Mouse (Mus musculus): Measurements from ENCODE around the gene Lyzl4. TPM values are rescaled to one million over a fixed set of nuclear protein-coding genes. Genes with fewer than 3 reads are reported as not detected.

The Lyzl4 gene
- polyA plus RNA-seq, 1 experiment = 145 TPM

- no peaks in the 10 kb centered on the region for H3K27me3 ChIP-seq (ENCODE audit: control insufficient read depth, insufficient read depth, low read length)
- no peak overlapping the region for H3K27ac ChIP-seq (ENCODE audit: control insufficient read depth, insufficient read depth, low read depth, low read length)
- no peak for TF ChIP-seq POLR2A (IDR thresholded peaks at IDR 0.05; ENCODE audit: control insufficient read depth, low read depth, low read length)
- no peak for TF ChIP-seq CTCF (IDR thresholded peaks at IDR 0.05; ENCODE audit: control insufficient read depth, insufficient read depth, insufficient replicate concordance, low read depth, low read length)
- H3K4me1 ChIP-seq (ENCODE audit: control insufficient read depth, insufficient read depth, low read length) = no peaks in the 10 kb centered on the region; the same call in 1 of the 2 replicates
- no peak overlapping the region for H3K4me3 ChIP-seq (ENCODE audit: control insufficient read depth, low read depth, low read length)
- H3K36me3 ChIP-seq (ENCODE audit: control insufficient read depth, insufficient read depth, low read length) = no peaks in the 10 kb centered on the region
Observed at GRCm38 (mm10) chr9:121555395-121556000, 86.4 kb downstream of the Lyzl4 start.

GRCm38 (mm10) chr9:121553643-121554042 is 88.3 kb downstream of the Lyzl4 start:
- Histone ChIP-seq H3K4me3 (ENCODE audit: control insufficient read depth, low read depth, low read length) (no peak overlapping the region), H3K27ac (ENCODE audit: control insufficient read depth, insufficient read depth, low read depth, low read length) (no peak overlapping the region), H3K36me3 (ENCODE audit: control insufficient read depth, insufficient read depth, low read length) (no peaks in the 10 kb centered on the region), H3K4me1 (ENCODE audit: control insufficient read depth, insufficient read depth, low read length) (no peaks in the 10 kb centered on the region), H3K27me3 (ENCODE audit: control insufficient read depth, insufficient read depth, low read length) (no peaks in the 10 kb centered on the region)
- TF ChIP-seq CTCF (IDR thresholded peaks at IDR 0.05; ENCODE audit: control insufficient read depth, insufficient read depth, insufficient replicate concordance, low read depth, low read length) = no peak
- TF ChIP-seq POLR2A (IDR thresholded peaks at IDR 0.05; ENCODE audit: control insufficient read depth, low read depth, low read length) = no peak

GRCm38 (mm10) chr9:121550327-121550771 is 91.5 kb downstream of the Lyzl4 start:
- no peak for TF ChIP-seq CTCF (IDR thresholded peaks at IDR 0.05; ENCODE audit: control insufficient read depth, insufficient read depth, insufficient replicate concordance, low read depth, low read length)
- TF ChIP-seq POLR2A (IDR thresholded peaks at IDR 0.05; ENCODE audit: control insufficient read depth, low read depth, low read length) = no peak
- H3K36me3 ChIP-seq (ENCODE audit: control insufficient read depth, insufficient read depth, low read length) = no peaks in the 10 kb centered on the region
- no peak overlapping the region for H3K4me3 ChIP-seq (ENCODE audit: control insufficient read depth, low read depth, low read length)
- H3K4me1 ChIP-seq (ENCODE audit: control insufficient read depth, insufficient read depth, low read length) = no peaks in the 10 kb centered on the region
- no peak overlapping the region for H3K27ac ChIP-seq (ENCODE audit: control insufficient read depth, insufficient read depth, low read depth, low read length)
- H3K27me3 ChIP-seq (ENCODE audit: control insufficient read depth, insufficient read depth, low read length) = no peaks in the 10 kb centered on the region

GRCm38 (mm10) chr9:121549444-121549843 is 92.5 kb downstream of the Lyzl4 start:
- Histone ChIP-seq H3K27me3 (ENCODE audit: control insufficient read depth, insufficient read depth, low read length) (no peaks in the 10 kb centered on the region), H3K4me1 (ENCODE audit: control insufficient read depth, insufficient read depth, low read length) (no peaks in the 10 kb centered on the region), H3K36me3 (ENCODE audit: control insufficient read depth, insufficient read depth, low read length) (no peaks in the 10 kb centered on the region), H3K27ac (ENCODE audit: control insufficient read depth, insufficient read depth, low read depth, low read length) (no peak overlapping the region), H3K4me3 (ENCODE audit: control insufficient read depth, low read depth, low read length) (no peak overlapping the region)
- TF ChIP-seq CTCF (IDR thresholded peaks at IDR 0.05; ENCODE audit: control insufficient read depth, insufficient read depth, insufficient replicate concordance, low read depth, low read length) = no peak
- no peak for TF ChIP-seq POLR2A (IDR thresholded peaks at IDR 0.05; ENCODE audit: control insufficient read depth, low read depth, low read length)

GRCm38 (mm10) chr9:121549010-121549409 is 92.9 kb downstream of the Lyzl4 start:
- Histone ChIP-seq H3K36me3 (ENCODE audit: control insufficient read depth, insufficient read depth, low read length) (no peaks in the 10 kb centered on the region), H3K4me3 (ENCODE audit: control insufficient read depth, low read depth, low read length) (no peak overlapping the region), H3K4me1 (ENCODE audit: control insufficient read depth, insufficient read depth, low read length) (no peaks in the 10 kb centered on the region), H3K27me3 (ENCODE audit: control insufficient read depth, insufficient read depth, low read length) (no peaks in the 10 kb centered on the region), H3K27ac (ENCODE audit: control insufficient read depth, insufficient read depth, low read depth, low read length) (no peak overlapping the region)
- TF ChIP-seq CTCF (IDR thresholded peaks at IDR 0.05; ENCODE audit: control insufficient read depth, insufficient read depth, insufficient replicate concordance, low read depth, low read length) (no peak), POLR2A (IDR thresholded peaks at IDR 0.05; ENCODE audit: control insufficient read depth, low read depth, low read length) (no peak)

- Histone ChIP-seq H3K36me3 (ENCODE audit: control insufficient read depth, insufficient read depth, low read length) (no peaks in the 10 kb centered on the region), H3K4me1 (ENCODE audit: control insufficient read depth, insufficient read depth, low read length) (no peaks in the 10 kb centered on the region), H3K27ac (ENCODE audit: control insufficient read depth, insufficient read depth, low read depth, low read length) (no peak overlapping the region), H3K27me3 (ENCODE audit: control insufficient read depth, insufficient read depth, low read length) (no peaks in the 10 kb centered on the region), H3K4me3 (ENCODE audit: control insufficient read depth, low read depth, low read length) (no peak overlapping the region)
- TF ChIP-seq POLR2A (IDR thresholded peaks at IDR 0.05; ENCODE audit: control insufficient read depth, low read depth, low read length) (no peak), CTCF (IDR thresholded peaks at IDR 0.05; ENCODE audit: control insufficient read depth, insufficient read depth, insufficient replicate concordance, low read depth, low read length) (no peak)
Observed at GRCm38 (mm10) chr9:121547431-121547830, 94.5 kb downstream of the Lyzl4 start.

GRCm38 (mm10) chr9:121541530-121541929 is 100.4 kb downstream of the Lyzl4 start:
- TF ChIP-seq POLR2A (IDR thresholded peaks at IDR 0.05; ENCODE audit: control insufficient read depth, low read depth, low read length) (no peak), CTCF (IDR thresholded peaks at IDR 0.05; ENCODE audit: control insufficient read depth, insufficient read depth, insufficient replicate concordance, low read depth, low read length) (no peak)
- Histone ChIP-seq H3K27me3 (ENCODE audit: control insufficient read depth, insufficient read depth, low read length) (no peaks in the 10 kb centered on the region), H3K4me3 (ENCODE audit: control insufficient read depth, low read depth, low read length) (no peak overlapping the region), H3K4me1 (ENCODE audit: control insufficient read depth, insufficient read depth, low read length) (no peaks in the 10 kb centered on the region), H3K27ac (ENCODE audit: control insufficient read depth, insufficient read depth, low read depth, low read length) (no peak overlapping the region), H3K36me3 (ENCODE audit: control insufficient read depth, insufficient read depth, low read length) (no peaks in the 10 kb centered on the region)

All from testis, adult 2 months (tissue).